In the genomic region with DNA sequence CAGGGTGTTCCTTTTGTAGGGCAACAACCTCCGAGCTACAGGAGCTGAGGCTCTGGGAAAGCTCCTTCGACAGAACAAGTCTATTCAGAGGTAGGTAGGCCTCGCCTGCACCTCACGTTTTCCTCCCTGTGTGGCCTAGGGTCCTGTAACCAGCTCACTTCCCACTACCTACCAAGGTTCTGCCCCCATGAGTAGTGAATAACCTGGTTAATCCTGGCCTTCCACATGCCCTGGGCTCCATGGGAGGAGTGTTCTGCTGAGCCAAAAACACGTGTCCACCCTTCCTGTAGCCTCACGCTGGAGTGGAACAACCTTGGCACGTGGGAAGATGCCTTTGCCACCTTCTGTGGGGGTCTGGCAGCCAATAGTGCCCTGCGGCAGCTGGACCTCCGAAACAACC, we compare ENCODE assay signal across 10 mouse cellular contexts. TPM values are rescaled to one million over a fixed set of nuclear protein-coding genes. Genes with fewer than 3 reads are reported as not detected.
DNase-seq lines count a peak whose midpoint lies in the region; ATAC-seq and TF ChIP-seq lines count a peak whose summit lies in the region.
"Had no signal": no experiment of that assay in that cellular context is flagged by ENCODE, and none has a peak within 500 bp of the region (broad histone marks: within the 10 kb centered on the region; RNA-seq: fewer than 3 reads in every experiment).

No protein-coding gene starts in this region.

- 0 out of 2 replicates have a peak overlapping the region, but pooled peaks have one; percentile 22 for H3K9ac ChIP-seq in heart, embryonic 15.5 days
- H3K9ac ChIP-seq in heart, adult 2 months (ENCODE audit: low read depth, low read length): no peak overlapping the region
- no peak overlapping the region for H3K9ac ChIP-seq in neural tube, embryonic 12.5 days
- no peak overlapping the region for H3K9ac ChIP-seq in limb, embryonic 15.5 days

- H3K4me3 ChIP-seq in heart, embryonic 15.5 days: 0 out of 2 replicates have a peak overlapping the region, but pooled peaks have one; percentile 72
- H3K4me3 ChIP-seq in heart, adult 2 months: no peak overlapping the region
- no peak overlapping the region for H3K4me3 ChIP-seq in neural tube, embryonic 12.5 days
- peak overlapping the region; percentile 78; the same call in 1 of the 2 replicates for H3K4me3 ChIP-seq in limb, embryonic 15.5 days

- TF ChIP-seq EP300 in heart, adult 2 months (IDR thresholded peaks at IDR 0.05; ENCODE audit: insufficient read depth, low read depth, low read length): no peak

- H3K4me1 ChIP-seq in heart, embryonic 15.5 days (replicated peaks): peaks cover 22% of the 10 kb centered on the region
- peaks cover 5% of the 10 kb centered on the region; the same call in 1 of the 2 replicates for H3K4me1 ChIP-seq in heart, adult 2 months (ENCODE audit: control insufficient read depth, insufficient read depth, low read length)
- H3K4me1 ChIP-seq in neural tube, embryonic 12.5 days: peaks cover 38% of the 10 kb centered on the region
- H3K4me1 ChIP-seq in limb, embryonic 15.5 days: peaks cover 41% of the 10 kb centered on the region

- no peak overlapping the region for H3K4me2 ChIP-seq in heart, embryonic 15.5 days
- peak overlapping the region; percentile 98 for H3K4me2 ChIP-seq in neural tube, embryonic 12.5 days (replicated peaks)
- H3K4me2 ChIP-seq in limb, embryonic 15.5 days: no peak overlapping the region

- intact Hi-C loops in heart, adult 2 months (cut with DNase I): no loop called here

- no peaks in the 10 kb centered on the region for H3K79me2 ChIP-seq in heart, adult 2 months (replicated peaks; ENCODE audit: control insufficient read depth, insufficient read depth, low read length)

- TF ChIP-seq POLR2A in heart, adult 2 months (IDR thresholded peaks at IDR 0.05; ENCODE audit: insufficient read depth, low read depth, low read length): no peak

- H3K9me3 ChIP-seq in heart, embryonic 15.5 days (replicated peaks): no peaks in the 10 kb centered on the region
- no peaks in the 10 kb centered on the region for H3K9me3 ChIP-seq in neural tube, embryonic 12.5 days
- H3K9me3 ChIP-seq in limb, embryonic 15.5 days: no peaks in the 10 kb centered on the region

- H3K27ac ChIP-seq in heart, embryonic 15.5 days: no peak overlapping the region
- no peak overlapping the region for H3K27ac ChIP-seq in heart, adult 2 months
- no peak overlapping the region for H3K27ac ChIP-seq in neural tube, embryonic 12.5 days
- H3K27ac ChIP-seq in limb, embryonic 15.5 days: no peak overlapping the region

- DNase-seq in heart, adult 2 months: no peak
- no peak for DNase-seq in neural tube, embryonic 10.5 days (ENCODE audit: extremely low spot score, low spot score)
- no peak for DNase-seq in layer of hippocampus, adult 9-10 months (ENCODE audit: low spot score)
- no peak for DNase-seq in T-cell, adult 2 months (ENCODE audit: low spot score)
- DNase-seq: lung, postnatal 36 days had no signal

- WGBS in heart, embryonic 15.5 days: 84% methylated on average over 9 of the region's 9 CpGs
- 88% methylated on average over 9 of the region's 9 CpGs for WGBS in heart, adult 2 months
- WGBS in neural tube, embryonic 12.5 days: 88% methylated on average over 9 of the region's 9 CpGs
- 85% methylated on average over 9 of the region's 9 CpGs for WGBS in limb, embryonic 15.5 days

- 0 out of 2 replicates have a peak, but pooled peaks cover 6% of the 10 kb centered on the region for H3K27me3 ChIP-seq in heart, embryonic 15.5 days
- no peaks in the 10 kb centered on the region for H3K27me3 ChIP-seq in heart, adult 2 months (ENCODE audit: control insufficient read depth, insufficient read depth, low read length)
- H3K27me3 ChIP-seq in neural tube, embryonic 12.5 days (replicated peaks): no peaks in the 10 kb centered on the region
- H3K27me3 ChIP-seq in limb, embryonic 15.5 days: no peaks in the 10 kb centered on the region
- H3K27me3 ChIP-seq: CH12.LX had no signal

- peaks cover 24% of the 10 kb centered on the region; the same call in 1 of the 2 replicates for H3K36me3 ChIP-seq in heart, embryonic 15.5 days
- H3K36me3 ChIP-seq in heart, adult 2 months (ENCODE audit: control insufficient read depth, insufficient read depth, low read length): no peaks in the 10 kb centered on the region
- H3K36me3 ChIP-seq in neural tube, embryonic 12.5 days: peaks cover 40% of the 10 kb centered on the region
- H3K36me3 ChIP-seq in limb, embryonic 15.5 days: peaks cover 62% of the 10 kb centered on the region

- no peak for TF ChIP-seq CTCF in heart, adult 2 months (IDR thresholded peaks at IDR 0.05)

- ATAC-seq in heart, embryonic 15.5 days (replicated peaks; ENCODE audit: insufficient number of reproducible peaks, insufficient read depth, low FRiP score, low read depth): no peak
- ATAC-seq in neural tube, embryonic 12.5 days (ENCODE audit: low FRiP score, low read depth): no peak
- ATAC-seq in limb, embryonic 15.5 days (ENCODE audit: insufficient number of reproducible peaks, low FRiP score, low TSS enrichment, low read depth): no peak
- no peak for ATAC-seq in frontal cortex, adult (ENCODE audit: low TSS enrichment)

RNA-seq across cellular contexts. Expression of a gene that starts 1.4 kb away (rescaled TPM):
- 27.5 and 36.8 TPM in 2 replicates for polyA plus RNA-seq in heart, embryonic 15.5 days (2015; fragmentation: Nextera tagmentation; extraction: Ambion mirVana)
- 1 to 10 TPM; 4.2 to 4.5 TPM for total RNA-seq in heart, adult 2 months (2021)
- 12.5 and 12.7 TPM in 2 replicates for polyA plus RNA-seq in heart, adult 2 months (2012; rRNA removed)
- 70.9 and 72.6 TPM in 2 replicates for polyA plus RNA-seq in neural tube, embryonic 12.5 days (2016; fragmentation: Nextera tagmentation; extraction: Ambion mirVana)
- polyA plus RNA-seq in limb, embryonic 15.5 days (2015; fragmentation: Nextera tagmentation; extraction: Ambion mirVana): 63.7 and 65.9 TPM in 2 replicates

RNA-seq across cellular contexts. Expression of a gene that starts 1.6 kb away (rescaled TPM):
- polyA plus RNA-seq in heart, embryonic 15.5 days (2015; fragmentation: Nextera tagmentation; extraction: Ambion mirVana): 105 and 111 TPM in 2 replicates
- 10 to 100 TPM; 26.4 to 34.2 TPM for total RNA-seq in heart, adult 2 months (2021)
- polyA plus RNA-seq in heart, adult 2 months (2012; rRNA removed): 51.4 and 53.0 TPM in 2 replicates
- 108 and 114 TPM in 2 replicates for polyA plus RNA-seq in neural tube, embryonic 12.5 days (2016; fragmentation: Nextera tagmentation; extraction: Ambion mirVana)
- polyA plus RNA-seq in limb, embryonic 15.5 days (2015; fragmentation: Nextera tagmentation; extraction: Ambion mirVana): 156 and 166 TPM in 2 replicates

RNA-seq across cellular contexts. Expression of a gene that starts 6.1 kb away (rescaled TPM):
- 7.8 and 17.0 TPM in 2 replicates for polyA plus RNA-seq in heart, embryonic 15.5 days (2015; fragmentation: Nextera tagmentation; extraction: Ambion mirVana)
- under 1 TPM; 0.70 to 0.99 TPM for total RNA-seq in heart, adult 2 months (2021)
- polyA plus RNA-seq in heart, adult 2 months (2012; rRNA removed): 3.3 and 4.6 TPM in 2 replicates
- polyA plus RNA-seq in neural tube, embryonic 12.5 days (2016; fragmentation: Nextera tagmentation; extraction: Ambion mirVana): 118 and 119 TPM in 2 replicates
- polyA plus RNA-seq in limb, embryonic 15.5 days (2015; fragmentation: Nextera tagmentation; extraction: Ambion mirVana): 44.4 and 56.4 TPM in 2 replicates

RNA-seq across cellular contexts. Expression of a gene that starts 11.9 kb away (rescaled TPM):
- polyA plus RNA-seq in heart, embryonic 15.5 days (2015; fragmentation: Nextera tagmentation; extraction: Ambion mirVana): 7.0 and 16.7 TPM in 2 replicates
- 10 to 100 TPM; 12.1 to 12.9 TPM for total RNA-seq in heart, adult 2 months (2021)
- polyA plus RNA-seq in heart, adult 2 months (2012; rRNA removed): 32.0 and 35.5 TPM in 2 replicates
- polyA plus RNA-seq in neural tube, embryonic 12.5 days (2016; fragmentation: Nextera tagmentation; extraction: Ambion mirVana): 12.3 and 16.7 TPM in 2 replicates
- 18.2 and 20.2 TPM in 2 replicates for polyA plus RNA-seq in limb, embryonic 15.5 days (2015; fragmentation: Nextera tagmentation; extraction: Ambion mirVana)

RNA-seq across cellular contexts. Expression of a gene that starts 16.8 kb away (rescaled TPM):
- 11.4 and 46.0 TPM in 2 replicates for polyA plus RNA-seq in heart, embryonic 15.5 days (2015; fragmentation: Nextera tagmentation; extraction: Ambion mirVana)
- 10 to 100 TPM; 17.7 to 19.4 TPM for total RNA-seq in heart, adult 2 months (2021)
- 42.3 and 379 TPM in 2 replicates for polyA plus RNA-seq in heart, adult 2 months (2012; rRNA removed)
- 0.95 and 1.6 TPM in 2 replicates for polyA plus RNA-seq in neural tube, embryonic 12.5 days (2016; fragmentation: Nextera tagmentation; extraction: Ambion mirVana)
- 12.6 and 16.7 TPM in 2 replicates for polyA plus RNA-seq in limb, embryonic 15.5 days (2015; fragmentation: Nextera tagmentation; extraction: Ambion mirVana)

Comparison
In these comparisons a context has a peak if more than half of its experiments do, and no peak if none do; other contexts are left out.
1. H3K4me3 ChIP-seq: peak in heart, embryonic 15.5 days (single experiment) and limb, embryonic 15.5 days (single experiment); none in heart, adult 2 months (single experiment) and neural tube, embryonic 12.5 days (single experiment).